Mouse (Mus musculus): ENCODE results near the gene Atp23.

GRCm38 (mm10) chr10:126893145-126893544, 8.0 kb downstream of the Atp23 start:
- no peak for TF ChIP-seq CTCF (IDR thresholded peaks at IDR 0.05; ENCODE audit: low read depth)
- no peak for TF ChIP-seq EP300 (optimal IDR thresholded peaks at IDR 0.05)
